Mouse (Mus musculus) bone marrow, adult 2 months (tissue): Measurements from ENCODE around the gene Tbx19.

Experiments used
- CTCF ChIP-seq: fragments of 200-500 bp; IDR thresholded peaks from 2 replicates; pipeline ENCODE4 v1.5.1; 2011; ENCODE audit warnings: low read length, control low read depth; ENCODE audit not compliant: control insufficient read depth, insufficient read depth
- POLR2A ChIP-seq: fragments of 200-500 bp; IDR thresholded peaks from 2 replicates; pipeline ENCODE4 v1.6.1; 2011; ENCODE audit warnings: low read depth, mild to moderate bottlenecking, control low read depth, low read length, borderline replicate concordance; ENCODE audit not compliant: control insufficient read depth

GRCm38 (mm10) chr1:165171277-165171676, 10.7 kb upstream of the Tbx19 start:
- TF ChIP-seq CTCF (no peak), POLR2A (no peak)
